Mouse (Mus musculus): ENCODE results near the gene Gnat1.

DNA sequence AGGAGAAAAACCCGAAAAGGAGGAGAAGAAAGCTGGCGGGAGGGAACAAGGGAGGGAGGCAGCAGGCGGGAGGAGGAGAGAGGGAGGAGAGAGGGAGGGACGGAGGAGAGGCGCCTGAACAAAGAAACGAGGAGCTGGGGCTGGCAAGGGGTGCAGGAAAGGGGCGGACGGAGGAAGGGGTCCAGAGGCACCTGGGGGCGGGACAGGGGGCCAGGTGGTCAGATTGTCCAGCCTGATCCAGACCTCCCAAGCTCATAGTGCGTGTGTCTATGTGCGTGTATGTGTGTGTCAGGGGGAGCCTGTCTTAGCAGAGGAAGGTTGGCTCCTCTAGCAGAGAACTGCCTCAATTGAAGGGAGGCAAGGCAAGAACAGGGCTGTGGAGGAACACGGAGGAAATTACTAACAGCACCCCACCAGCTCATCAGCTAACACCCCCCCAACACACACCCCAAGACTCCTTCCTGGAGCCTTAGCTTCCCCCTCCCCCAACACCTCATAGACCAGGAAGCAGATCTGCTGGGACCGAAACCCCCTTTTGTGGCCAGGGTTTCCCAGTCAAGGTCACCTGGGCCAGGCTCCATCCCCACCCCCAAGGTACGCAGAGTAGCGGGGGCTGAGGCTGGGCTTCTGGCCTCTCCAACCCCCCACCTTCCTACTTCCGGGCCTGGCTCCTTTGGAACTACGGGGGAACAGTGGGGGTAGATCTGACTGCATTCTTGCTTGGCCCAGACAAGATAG is 28.4 kb upstream of the Gnat1 start:
- TF ChIP-seq CTCF (IDR thresholded peaks at IDR 0.05; ENCODE audit: low read depth) (no peak), EP300 (IDR thresholded peaks at IDR 0.05; ENCODE audit: low read depth) (no peak)

All from liver, postnatal 0 days (tissue).